Comparison of ENCODE assay signal across 16 mouse cellular contexts in genomic region chr5:66231660-66232269, GRCm38 (mm10). TPM values are rescaled to one million over a fixed set of nuclear protein-coding genes. Genes with fewer than 3 reads are reported as not detected.
"Had no signal": no experiment of that assay in that cellular context is flagged by ENCODE, and none has a peak within 500 bp of the region (broad histone marks: within the 10 kb centered on the region; RNA-seq: fewer than 3 reads in every experiment).

No protein-coding gene starts in this region.

- ATAC-seq: midbrain, embryonic 15.5 days had no signal

- H3K27ac ChIP-seq: limb, embryonic 13.5 days; liver, embryonic 15.5 days; macrophage; midbrain, embryonic 15.5 days; neural tube, embryonic 12.5 days had no signal

- H3K4me3 ChIP-seq: limb, embryonic 13.5 days; liver, embryonic 15.5 days; megakaryocyte, embryonic 14.5 days; midbrain, embryonic 15.5 days; neural tube, embryonic 12.5 days had no signal

- H3K27me3 ChIP-seq: limb, embryonic 13.5 days; liver, embryonic 15.5 days; megakaryocyte, embryonic 14.5 days; midbrain, embryonic 15.5 days; neural tube, embryonic 12.5 days had no signal

- DNase-seq: kidney, adult 11 months; kidney, postnatal 14 days; left cerebral cortex, postnatal 4 days; retina, postnatal 1 day; right cerebral cortex, postnatal 4 days; spleen, adult 18-20 months; thymus, adult 18-20 months; thymus, postnatal 14 days had no signal

- H3K9me3 ChIP-seq: liver, embryonic 15.5 days; midbrain, embryonic 15.5 days; neural tube, embryonic 12.5 days had no signal

- H3K4me1 ChIP-seq: limb, embryonic 13.5 days; midbrain, embryonic 15.5 days; neural tube, embryonic 12.5 days had no signal

- H3K9ac ChIP-seq: limb, embryonic 13.5 days; liver, embryonic 15.5 days; midbrain, embryonic 15.5 days; neural tube, embryonic 12.5 days had no signal

- H3K36me3 ChIP-seq: limb, embryonic 13.5 days; liver, embryonic 15.5 days; midbrain, embryonic 15.5 days; neural tube, embryonic 12.5 days had no signal

- H3K4me2 ChIP-seq: limb, embryonic 13.5 days; liver, embryonic 15.5 days; midbrain, embryonic 11.5 days; midbrain, embryonic 15.5 days; neural tube, embryonic 12.5 days had no signal

RNA-seq across cellular contexts. Expression of gene Nsun7, which starts 27.9 kb away (rescaled TPM):
- polyA plus RNA-seq: large intestine, adult 2 months; liver, embryonic 15.5 days; macrophage had no signal
